Mouse (Mus musculus) hindbrain, embryonic 10.5 days (tissue): ENCODE results near the gene Olfr1051. TPM values are rescaled to one million over a fixed set of nuclear protein-coding genes. Genes with fewer than 3 reads are reported as not detected.
"Not testable (repeated sequence)": the region's sequence is repeated elsewhere in the genome, so short reads cannot be mapped to it uniquely, and the experiment has no call there.

Experiments used
- DNase-seq: peaks from one replicate; pipeline ENCODE4 v3.0.0-alpha.2; 2017; ENCODE audit warnings: low spot score
- H3K27ac ChIP-seq: fragments of 300-500 bp; sonication (generic); 2 replicates; pipeline ENCODE4 v1.5.1; 2016; ENCODE audit warnings: mild to moderate bottlenecking, moderate library complexity
- H3K27me3 ChIP-seq: fragments of 300-500 bp; sonication (generic); 2 replicates; pipeline ENCODE4 v1.6.1; 2016; ENCODE audit warnings: mild to moderate bottlenecking; ENCODE audit not compliant: poor library complexity, insufficient read depth, severe bottlenecking
- H3K36me3 ChIP-seq: fragments of 300-500 bp; sonication (generic); 2 replicates; pipeline ENCODE4 v1.6.1; 2016; ENCODE audit warnings: mild to moderate bottlenecking, moderate library complexity
- H3K4me1 ChIP-seq: fragments of 300-500 bp; sonication (generic); replicated peaks from 2 replicates; pipeline ENCODE4 v1.6.1; 2016; ENCODE audit warnings: mild to moderate bottlenecking
- H3K4me3 ChIP-seq: fragments of 300-500 bp; sonication (generic); 2 replicates; pipeline ENCODE4 v1.5.1; 2016; ENCODE audit warnings: mild to moderate bottlenecking, moderate library complexity
- H3K9me3 ChIP-seq: fragments of 300-500 bp; sonication (generic); 2 replicates; pipeline ENCODE4 v1.6.1; 2016; ENCODE audit warnings: mild to moderate bottlenecking, moderate library complexity
- WGBS: fragments of 180-500 bp; shearing (Covaris S2); methylation state at CpG from one replicate; pipeline ENCODE4 v1.1.7; 2016; 5-methylcytosine and 5-hydroxymethylcytosine counted together
- polyA plus RNA-seq: library from polyadenylated mRNA; unstranded; fragments of >200 nt; fragmentation: Nextera tagmentation; extraction: Ambion mirVana; gene quantifications from 2 replicates; pipeline ENCODE4 v1.2.1, GENCODE M21; 2016

Olfr1051 gene
- not detected in 2 replicates for polyA plus RNA-seq

DNA sequence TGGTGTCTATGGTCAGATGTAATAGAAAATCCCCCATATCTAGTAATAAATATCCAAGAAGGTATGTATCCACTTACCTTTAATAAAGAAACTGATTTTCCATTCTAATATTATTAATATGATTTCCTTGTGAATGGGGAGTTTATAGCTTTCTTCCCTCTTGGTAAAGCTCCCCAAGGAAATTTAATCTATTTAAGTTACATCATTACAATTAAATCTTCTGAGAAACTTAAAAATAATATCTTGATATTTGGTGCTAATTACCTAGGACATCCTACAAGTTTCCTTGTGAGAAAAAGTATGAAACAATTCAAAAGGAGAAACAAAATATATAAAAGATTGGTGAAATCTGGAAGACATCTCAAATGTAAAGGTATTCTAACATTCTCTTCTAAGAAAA lies at the start of gene Olfr1051:
Olfr1051 (minus strand) TSS at position 101 of the 400 bp plus-strand sequence.
- not testable (repeated sequence) for H3K27ac ChIP-seq, H3K36me3 ChIP-seq, H3K27me3 ChIP-seq, H3K9me3 ChIP-seq, H3K4me1 ChIP-seq, DNase-seq, H3K4me3 ChIP-seq

DNA sequence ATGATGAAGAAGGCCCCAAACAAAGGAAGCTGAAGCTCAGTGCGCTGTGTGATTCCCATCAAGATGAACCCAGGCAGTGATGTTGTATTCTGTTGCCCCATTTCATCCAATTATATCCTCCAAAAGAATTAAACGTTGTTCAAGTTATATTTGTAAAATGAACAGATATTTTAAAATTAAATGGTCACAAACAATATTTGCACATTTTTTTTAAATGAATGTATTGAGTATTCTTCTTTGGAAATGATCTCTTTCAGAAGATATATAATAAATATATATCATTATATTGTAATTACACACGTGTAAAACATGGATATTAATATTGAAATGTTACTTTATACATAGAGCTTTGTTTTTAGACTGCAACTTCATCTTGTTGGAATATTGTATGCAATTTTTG lies 36.3 kb upstream of the Olfr1051 start, which contains the start of gene Olfr1053:
Olfr1053 (minus strand) TSS at position 101 of the 400 bp plus-strand sequence.
- no peaks in the 10 kb centered on the region for H3K4me1 ChIP-seq
- no peaks in the 10 kb centered on the region for H3K9me3 ChIP-seq
- no peak within 1 kb of the TSS for H3K27ac ChIP-seq
- H3K36me3 ChIP-seq: no peaks in the 10 kb centered on the region
- H3K4me3 ChIP-seq: no peak within 1 kb of the TSS
- DNase-seq: no peak
- no peaks in the 10 kb centered on the region for H3K27me3 ChIP-seq
- WGBS: 72% methylated on average over 3 of the region's 3 CpGs

DNA sequence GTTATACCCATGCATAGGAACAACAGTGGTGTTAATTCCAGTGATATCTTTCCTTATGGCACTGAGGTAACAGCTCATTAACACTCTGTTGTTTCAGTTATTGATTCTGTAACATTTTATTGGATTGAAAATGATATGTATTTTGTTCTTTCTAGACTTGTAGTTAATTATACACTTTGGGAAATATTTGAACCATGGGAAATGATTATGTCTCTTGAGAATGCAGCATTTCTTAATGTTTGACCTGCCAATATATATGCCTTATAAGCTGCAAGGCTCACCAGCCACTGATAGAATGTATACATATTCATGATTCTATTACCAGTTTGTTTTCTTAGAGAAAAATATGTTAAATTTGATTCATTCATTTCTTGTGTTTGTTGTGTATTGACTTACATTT lies 13.3 kb upstream of the Olfr1051 start, which contains the start of gene Olfr1052:
Olfr1052 (plus strand) TSS at position 301 of the 400 bp plus-strand sequence.
- no peaks in the 10 kb centered on the region for H3K27me3 ChIP-seq
- H3K27ac ChIP-seq: no peak within 1 kb of the TSS
- H3K9me3 ChIP-seq: no peaks in the 10 kb centered on the region
- no peak for DNase-seq
- H3K36me3 ChIP-seq: no peaks in the 10 kb centered on the region
- H3K4me3 ChIP-seq: no peak within 1 kb of the TSS
- no peaks in the 10 kb centered on the region for H3K4me1 ChIP-seq

DNA sequence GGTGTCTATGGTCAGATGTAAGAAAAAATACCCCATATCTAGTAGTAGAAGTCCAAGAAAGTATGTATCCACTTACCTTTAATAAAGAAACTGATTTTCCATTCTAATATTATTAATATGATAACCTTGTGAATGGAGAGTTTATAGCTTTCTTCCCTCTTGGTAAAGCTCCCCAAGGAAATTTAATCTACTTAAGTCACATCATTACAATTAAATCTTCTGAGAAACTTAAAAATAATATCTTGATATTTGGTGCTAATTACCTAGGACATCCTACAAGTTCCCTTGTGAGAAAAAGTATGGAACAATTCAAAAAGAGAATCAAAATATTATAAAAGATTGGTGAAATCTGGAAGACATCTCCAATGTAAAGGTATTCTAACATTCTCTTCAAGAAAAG lies 20.7 kb downstream of the Olfr1051 start, which contains the start of gene Olfr1049:
Olfr1049 (minus strand) TSS at position 101 of the 400 bp plus-strand sequence.
- not testable (repeated sequence) for H3K36me3 ChIP-seq, H3K4me3 ChIP-seq, DNase-seq, H3K27ac ChIP-seq, H3K4me1 ChIP-seq, H3K27me3 ChIP-seq, H3K9me3 ChIP-seq

DNA sequence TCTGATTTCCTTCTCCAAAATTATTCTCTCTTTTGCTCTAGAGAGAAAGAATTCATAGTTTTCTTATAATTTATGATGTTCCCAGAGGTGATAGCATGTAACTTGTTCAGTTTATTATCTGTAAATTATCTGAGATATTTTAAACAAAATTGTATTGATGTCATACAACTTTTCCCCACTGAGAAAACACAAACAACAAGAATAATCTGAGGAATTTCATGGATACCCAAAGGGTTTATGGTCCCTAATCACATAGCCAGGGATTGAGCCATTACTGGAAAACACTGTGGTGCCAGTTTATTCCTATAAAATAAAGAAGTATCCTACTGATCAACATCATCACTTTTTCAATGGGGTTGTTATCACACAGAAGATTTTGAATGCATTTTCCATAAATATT lies 38.7 kb downstream of the Olfr1051 start, which contains the start of gene Olfr1048:
Olfr1048 (minus strand) TSS at position 101 of the 400 bp plus-strand sequence.
- Histone ChIP-seq H3K4me1 (no peaks in the 10 kb centered on the region), H3K4me3 (no peak within 1 kb of the TSS), H3K9me3 (no peaks in the 10 kb centered on the region), H3K27me3 (no peaks in the 10 kb centered on the region), H3K36me3 (no peaks in the 10 kb centered on the region), H3K27ac (no peak within 1 kb of the TSS)
- no peak for DNase-seq

DNA sequence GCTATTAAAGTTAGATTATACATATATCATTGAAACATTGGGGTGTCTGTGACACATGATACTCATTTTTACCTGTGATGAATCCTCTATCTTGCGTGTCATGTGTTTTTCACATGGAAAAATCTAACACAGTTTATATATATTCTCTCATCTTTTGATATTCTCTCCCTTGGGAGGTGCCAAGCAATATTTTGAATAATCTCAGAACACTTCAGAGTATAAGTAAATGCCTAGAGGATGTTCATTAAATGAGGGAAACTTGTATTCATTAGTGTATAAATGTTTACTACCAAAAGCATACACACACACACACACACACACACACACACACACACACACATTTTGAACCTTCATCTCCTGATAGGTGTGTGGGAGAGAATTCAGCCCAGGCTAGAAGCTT lies 47.6 kb downstream of the Olfr1051 start, which contains the start of gene Olfr1047:
Olfr1047 (minus strand) TSS at position 101 of the 400 bp plus-strand sequence.
- WGBS: 92% methylated on average over 1 of the region's 1 CpGs

More for the DNA sequence above, 47.6 kb downstream of the Olfr1051 start, which contains the start of gene Olfr1047:
- no peaks in the 10 kb centered on the region for H3K36me3 ChIP-seq
- no peaks in the 10 kb centered on the region for H3K9me3 ChIP-seq
- no peak within 1 kb of the TSS for H3K4me3 ChIP-seq
- H3K27me3 ChIP-seq: no peaks in the 10 kb centered on the region
- no peak for DNase-seq
- H3K27ac ChIP-seq: no peak within 1 kb of the TSS
- no peaks in the 10 kb centered on the region for H3K4me1 ChIP-seq

Other genes with a start within 250 kb of the Olfr1051 start
- not detected in 2 replicates for gene Olfr1034, start 233.2 kb downstream of the Olfr1051 start, polyA plus RNA-seq
- not detected in 2 replicates for gene Olfr1036, start 205.1 kb downstream of the Olfr1051 start, polyA plus RNA-seq
- not detected in 2 replicates for gene Olfr1037, start 191.7 kb downstream of the Olfr1051 start, polyA plus RNA-seq
- not detected in 2 replicates for gene Olfr1039, start 143.2 kb downstream of the Olfr1051 start, polyA plus RNA-seq
- not detected in 2 replicates for gene Olfr1040, start 132.4 kb downstream of the Olfr1051 start, polyA plus RNA-seq
- gene Olfr1042, start 117.2 kb downstream of the Olfr1051 start, polyA plus RNA-seq: not detected in 2 replicates
- gene Olfr1043, start 111.6 kb downstream of the Olfr1051 start, polyA plus RNA-seq: not detected in 2 replicates
- not detected in 2 replicates for gene Olfr1044, start 101.3 kb downstream of the Olfr1051 start, polyA plus RNA-seq
- not detected in 2 replicates for gene Olfr52, start 93.4 kb downstream of the Olfr1051 start, polyA plus RNA-seq
- not detected in 2 replicates for gene Olfr1045, start 76.1 kb downstream of the Olfr1051 start, polyA plus RNA-seq
- not detected in 2 replicates for gene Olfr1046, start 59.8 kb downstream of the Olfr1051 start, polyA plus RNA-seq
- gene Olfr1047, start 47.7 kb downstream of the Olfr1051 start, polyA plus RNA-seq: not detected in 2 replicates
- not detected in 2 replicates for gene Olfr1048, start 38.8 kb downstream of the Olfr1051 start, polyA plus RNA-seq
- gene Olfr1049, start 20.8 kb downstream of the Olfr1051 start, polyA plus RNA-seq: not detected in 2 replicates
- not detected in 2 replicates for gene Olfr1052, start 13.4 kb upstream of the Olfr1051 start, polyA plus RNA-seq
- gene Olfr1053, start 36.2 kb upstream of the Olfr1051 start, polyA plus RNA-seq: not detected in 2 replicates
- gene Olfr1054, start 56.3 kb upstream of the Olfr1051 start, polyA plus RNA-seq: not detected in 2 replicates
- not detected in 2 replicates for gene Olfr1055, start 71.2 kb upstream of the Olfr1051 start, polyA plus RNA-seq
- not detected in 2 replicates for gene Olfr1056, start 83.4 kb upstream of the Olfr1051 start, polyA plus RNA-seq
- gene Olfr1057, start 99.3 kb upstream of the Olfr1051 start, polyA plus RNA-seq: not detected in 2 replicates
- not detected in 2 replicates for gene Olfr1058, start 109.5 kb upstream of the Olfr1051 start, polyA plus RNA-seq
- not detected in 2 replicates for gene Olfr1061, start 135.0 kb upstream of the Olfr1051 start, polyA plus RNA-seq
- not detected in 2 replicates for gene Olfr1062, start 147.7 kb upstream of the Olfr1051 start, polyA plus RNA-seq
- not detected in 2 replicates for gene Olfr1065, start 171.5 kb upstream of the Olfr1051 start, polyA plus RNA-seq
- not detected in 2 replicates for gene Olfr1066, start 177.2 kb upstream of the Olfr1051 start, polyA plus RNA-seq
- gene Olfr228, start 208.3 kb upstream of the Olfr1051 start, polyA plus RNA-seq: not detected in 2 replicates
- not detected in 2 replicates for gene Olfr1076, start 229.4 kb upstream of the Olfr1051 start, polyA plus RNA-seq